9 mouse cellular contexts compared by ENCODE assay signal in genomic region chr13:21171600-21172150, GRCm38 (mm10). TPM values are rescaled to one million over a fixed set of nuclear protein-coding genes. Genes with fewer than 3 reads are reported as not detected.
DNase-seq lines count a peak whose midpoint lies in the region; ATAC-seq and TF ChIP-seq lines count a peak whose summit lies in the region.
"Had no signal": no experiment of that assay in that cellular context is flagged by ENCODE, and none has a peak within 500 bp of the region (broad histone marks: within the 10 kb centered on the region; RNA-seq: fewer than 3 reads in every experiment).

No protein-coding gene starts in this region.

- TF ChIP-seq CTCF in kidney, adult 2 months (conservative IDR thresholded peaks at IDR 0.05; ENCODE audit: insufficient read depth, insufficient read length, low read depth, low read length), result peak; percentile 22; the same call in 1 of the 2 replicates
- peak; percentile 28; the same call in 1 of the 2 replicates for TF ChIP-seq CTCF in cortical plate, adult 2 months (IDR thresholded peaks at IDR 0.05; ENCODE audit: extremely low read depth, insufficient read depth, low read length)
- peak; percentile 58 for TF ChIP-seq CTCF in lung, postnatal 0 days (IDR thresholded peaks at IDR 0.05)
- TF ChIP-seq CTCF in stomach, postnatal 0 days (IDR thresholded peaks at IDR 0.05; ENCODE audit: low read depth), result peak; percentile 61

- no peaks in the 10 kb centered on the region for H3K9me3 ChIP-seq in ES-E14 (ENCODE audit: control insufficient read depth, insufficient read depth, low read depth, low read length)
- H3K9me3 ChIP-seq in hindbrain, embryonic 12.5 days (replicated peaks), result no peaks in the 10 kb centered on the region
- H3K9me3 ChIP-seq in lung, postnatal 0 days (ENCODE audit: low read length), result no peaks in the 10 kb centered on the region
- H3K9me3 ChIP-seq in stomach, postnatal 0 days (ENCODE audit: control insufficient read depth, low read length), result no peaks in the 10 kb centered on the region

- no peaks in the 10 kb centered on the region for H3K27me3 ChIP-seq in kidney, adult 2 months (replicated peaks; ENCODE audit: control insufficient read depth, insufficient read depth, low read length)
- no peaks in the 10 kb centered on the region for H3K27me3 ChIP-seq in hindbrain, embryonic 12.5 days
- H3K27me3 ChIP-seq in lung, postnatal 0 days (replicated peaks; ENCODE audit: insufficient read depth, low read length), result no peaks in the 10 kb centered on the region
- no peaks in the 10 kb centered on the region for H3K27me3 ChIP-seq in stomach, postnatal 0 days (ENCODE audit: control insufficient read depth, insufficient read depth, low read length)

- no peak for TF ChIP-seq EP300 in lung, postnatal 0 days (IDR thresholded peaks at IDR 0.05)
- TF ChIP-seq EP300 in stomach, postnatal 0 days (optimal IDR thresholded peaks at IDR 0.05), result no peak

- peak overlapping the region; percentile 35; the same call in 1 of the 2 replicates for H3K4me3 ChIP-seq in kidney, adult 2 months (ENCODE audit: insufficient read depth, low read depth, low read length)
- H3K4me3 ChIP-seq in ES-E14 (ENCODE audit: insufficient read depth in 1 of 2, low read depth in 1 of 2, low read length in 2 of 2, poor library complexity in 1 of 2, severe bottlenecking in 1 of 2), result peak overlapping the region; percentile 70 to 74
- peak overlapping the region; percentile 30 for H3K4me3 ChIP-seq in cortical plate, adult 2 months (ENCODE audit: insufficient read depth, low read length)
- peak overlapping the region; percentile 41 for H3K4me3 ChIP-seq in hindbrain, embryonic 12.5 days
- peak overlapping the region; percentile 33 for H3K4me3 ChIP-seq in lung, postnatal 0 days (ENCODE audit: low read depth, low read length)
- peak overlapping the region; percentile 40 for H3K4me3 ChIP-seq in stomach, postnatal 0 days (ENCODE audit: low read depth, low read length)

- WGBS in kidney, adult 2 months, result 7% methylated on average over 12 of the region's 12 CpGs
- WGBS in hindbrain, embryonic 12.5 days, result under 1% methylated on average over 12 of the region's 12 CpGs
- under 1% methylated on average over 12 of the region's 12 CpGs for WGBS in lung, postnatal 0 days
- WGBS in stomach, postnatal 0 days, result under 1% methylated on average over 12 of the region's 12 CpGs

- H3K36me3 ChIP-seq in kidney, adult 2 months (ENCODE audit: control insufficient read depth, insufficient read depth, low read length), result no peaks in the 10 kb centered on the region
- H3K36me3 ChIP-seq in ES-E14 (ENCODE audit: control insufficient read depth, insufficient read depth, low read length, poor library complexity, severe bottlenecking), result no peaks in the 10 kb centered on the region
- H3K36me3 ChIP-seq in hindbrain, embryonic 12.5 days, result no peaks in the 10 kb centered on the region
- H3K36me3 ChIP-seq in lung, postnatal 0 days (ENCODE audit: insufficient read depth, low read length), result no peaks in the 10 kb centered on the region
- H3K36me3 ChIP-seq in stomach, postnatal 0 days (ENCODE audit: control insufficient read depth, insufficient read depth, low read length), result no peaks in the 10 kb centered on the region

- H3K4me1 ChIP-seq in kidney, adult 2 months (ENCODE audit: control insufficient read depth, insufficient read depth, low read length), result peaks cover 3% of the 10 kb centered on the region; the same call in 1 of the 2 replicates
- H3K4me1 ChIP-seq in ES-E14 (ENCODE audit: control insufficient read depth in 2 of 2, insufficient read depth in 2 of 2, low read length in 2 of 2, poor library complexity in 1 of 2), result peaks cover 0 to 8% of the 10 kb centered on the region in 2 experiments; a peak in 1 of 4 replicates
- H3K4me1 ChIP-seq in cortical plate, adult 2 months (ENCODE audit: control insufficient read depth, insufficient read depth, low read length), result no peaks in the 10 kb centered on the region
- peaks cover 11% of the 10 kb centered on the region for H3K4me1 ChIP-seq in hindbrain, embryonic 12.5 days
- H3K4me1 ChIP-seq in lung, postnatal 0 days (ENCODE audit: insufficient read depth, low read depth, low read length), result 0 out of 2 replicates have a peak, but pooled peaks cover 3% of the 10 kb centered on the region
- no peaks in the 10 kb centered on the region for H3K4me1 ChIP-seq in stomach, postnatal 0 days (replicated peaks; ENCODE audit: control insufficient read depth, insufficient read depth)

- peak; percentile 32 for DNase-seq in kidney, adult 2 months
- DNase-seq in kidney, adult 18-20 months, result no peak
- no peak for DNase-seq in ES-E14 (ENCODE audit: low read depth, low spot score)
- DNase-seq in lung, postnatal 0 days (ENCODE audit: low spot score), result peak; percentile 41
- no peak for DNase-seq in stomach, postnatal 0 days (ENCODE audit: low spot score)
- no peak for DNase-seq in ovary, postnatal 10 days (ENCODE audit: low spot score)

- peak overlapping the region; percentile 86 for H3K4me2 ChIP-seq in hindbrain, embryonic 12.5 days (replicated peaks)
- peak overlapping the region; percentile 58 for H3K4me2 ChIP-seq in lung, postnatal 0 days (replicated peaks; ENCODE audit: low read depth, low read length)
- H3K4me2 ChIP-seq in stomach, postnatal 0 days (replicated peaks; ENCODE audit: low read depth), result peak overlapping the region; percentile 71

- no peak for TF ChIP-seq POLR2A in kidney, adult 2 months (IDR thresholded peaks at IDR 0.05; ENCODE audit: low read depth, low read length)
- TF ChIP-seq POLR2A in cortical plate, adult 2 months (IDR thresholded peaks at IDR 0.05; ENCODE audit: extremely low read depth, insufficient read depth, low read length), result no peak

- H3K27ac ChIP-seq in kidney, adult 2 months (ENCODE audit: insufficient read depth, low read depth, low read length), result no peak overlapping the region
- H3K27ac ChIP-seq in ES-E14 (ENCODE audit: insufficient read depth, low read depth, low read length, poor library complexity, severe bottlenecking), result peak overlapping the region; percentile 7; the same call in 1 of the 2 replicates
- H3K27ac ChIP-seq in cortical plate, adult 2 months (ENCODE audit: insufficient read depth, low read length), result no peak overlapping the region
- H3K27ac ChIP-seq in hindbrain, embryonic 12.5 days, result no peak overlapping the region
- no peak overlapping the region for H3K27ac ChIP-seq in lung, postnatal 0 days (ENCODE audit: low read length)
- H3K27ac ChIP-seq in stomach, postnatal 0 days (replicated peaks), result no peak overlapping the region

- no peak for ATAC-seq in hindbrain, embryonic 12.5 days (ENCODE audit: low FRiP score)
- ATAC-seq in lung, postnatal 0 days, result no peak
- no peak for ATAC-seq in stomach, postnatal 0 days (ENCODE audit: low FRiP score, low TSS enrichment)

- in situ Hi-C loops in ES-E14 (cut with MboI; ENCODE audit: low sequenced_read_pairs in 2 of 2, unreplicated experiment in 2 of 2), result loop anchor here in 1 of 2 experiments (25.0 kb wide), 1 partner anchor 541 kb away; the partner anchor contains the start of genes Hist1h2ai, Hist1h2bl, Hist1h2bm and Hist1h3h

- peak overlapping the region; percentile 43; the same call in 1 of the 2 replicates for H3K9ac ChIP-seq in ES-E14 (ENCODE audit: insufficient read depth, low read depth, low read length, poor library complexity, severe bottlenecking)
- no peak overlapping the region for H3K9ac ChIP-seq in hindbrain, embryonic 12.5 days
- no peak overlapping the region for H3K9ac ChIP-seq in lung, postnatal 0 days (replicated peaks; ENCODE audit: low read depth)
- no peak overlapping the region for H3K9ac ChIP-seq in stomach, postnatal 0 days (ENCODE audit: low read length)

TF ChIP-seq in ES-E14, 5 proteins besides CTCF, POLR2A, EP300 and RAD21:
- TF ChIP-seq CHD2 (IDR thresholded peaks at IDR 0.05; ENCODE audit: low read depth, low read length) (no peak), HCFC1 (IDR thresholded peaks at IDR 0.05; ENCODE audit: borderline replicate concordance, insufficient read depth, low read length) (no peak), MAFK (IDR thresholded peaks at IDR 0.05; ENCODE audit: insufficient read depth, low read depth, low read length) (no peak), ZNF384 (IDR thresholded peaks at IDR 0.05; ENCODE audit: low read depth, low read length) (no peak), ZC3H11A (IDR thresholded peaks at IDR 0.05; ENCODE audit: borderline replicate concordance, low read depth, low read length) (no peak)

RNA-seq across cellular contexts. Expression of gene Trim27, which starts 7.6 kb away (rescaled TPM):
- polyA plus RNA-seq in kidney, adult 2 months (2012; rRNA removed), result 29.9 and 30.2 TPM in 2 replicates
- total RNA-seq in ES-E14 (2012; rRNA removed), result 115 and 128 TPM in 2 replicates
- 30.4 and 30.5 TPM in 2 replicates for polyA plus RNA-seq in cortical plate, adult 2 months (2012; rRNA removed)
- polyA plus RNA-seq in hindbrain, embryonic 12.5 days (2016; fragmentation: Nextera tagmentation; extraction: Ambion mirVana), result 127 and 130 TPM in 2 replicates
- 61.2 and 63.3 TPM in 2 replicates for polyA plus RNA-seq in lung, postnatal 0 days (2015; fragmentation: Nextera tagmentation; extraction: Ambion mirVana)
- polyA plus RNA-seq in stomach, postnatal 0 days (2015; fragmentation: Nextera tagmentation; extraction: Ambion mirVana), result 58.5 and 60.2 TPM in 2 replicates

RNA-seq across cellular contexts. Expression of gene Olfr1368, which starts 26.0 kb away (rescaled TPM):
- not detected in 2 replicates for polyA plus RNA-seq in kidney, adult 2 months (2012; rRNA removed)
- total RNA-seq in ES-E14 (2012; rRNA removed), result not detected in 2 replicates
- polyA plus RNA-seq in cortical plate, adult 2 months (2012; rRNA removed), result not detected in 2 replicates
- not detected in 2 replicates for polyA plus RNA-seq in hindbrain, embryonic 12.5 days (2016; fragmentation: Nextera tagmentation; extraction: Ambion mirVana)
- not detected in 2 replicates for polyA plus RNA-seq in lung, postnatal 0 days (2015; fragmentation: Nextera tagmentation; extraction: Ambion mirVana)
- polyA plus RNA-seq in stomach, postnatal 0 days (2015; fragmentation: Nextera tagmentation; extraction: Ambion mirVana), result not detected in 2 replicates
- polyA plus RNA-seq: frontal cortex, adult 2 months had no signal

RNA-seq across cellular contexts. Expression of gene Olfr263, which starts 42.2 kb away (rescaled TPM):
- not detected in 2 replicates for polyA plus RNA-seq in kidney, adult 2 months (2012; rRNA removed)
- not detected in 2 replicates for total RNA-seq in ES-E14 (2012; rRNA removed)
- not detected in 2 replicates for polyA plus RNA-seq in cortical plate, adult 2 months (2012; rRNA removed)
- not detected in 2 replicates for polyA plus RNA-seq in hindbrain, embryonic 12.5 days (2016; fragmentation: Nextera tagmentation; extraction: Ambion mirVana)
- polyA plus RNA-seq in lung, postnatal 0 days (2015; fragmentation: Nextera tagmentation; extraction: Ambion mirVana), result not detected in 2 replicates
- not detected in 2 replicates for polyA plus RNA-seq in stomach, postnatal 0 days (2015; fragmentation: Nextera tagmentation; extraction: Ambion mirVana)
- polyA plus RNA-seq: frontal cortex, adult 2 months had no signal

Comparison
In these comparisons a context has a peak if more than half of its experiments do, and no peak if none do; other contexts are left out.
1. DNase-seq: peak in kidney, adult 2 months (single experiment) and lung, postnatal 0 days (single experiment); none in kidney, adult 18-20 months (single experiment), ES-E14 (single experiment), stomach, postnatal 0 days (single experiment) and ovary, postnatal 10 days (single experiment).
2. Peak in every context shown above with its lines, with median percentiles within 50 percentile points of each other: H3K4me3 ChIP-seq, CTCF ChIP-seq and H3K4me2 ChIP-seq.